Mouse (Mus musculus): ENCODE measurements around the gene Il10ra. TPM values are rescaled to one million over a fixed set of nuclear protein-coding genes. Genes with fewer than 3 reads are reported as not detected.

Il10ra gene
- total RNA-seq, 2 experiments from 2014 or later, result 0.87 to 0.90 TPM

DNA sequence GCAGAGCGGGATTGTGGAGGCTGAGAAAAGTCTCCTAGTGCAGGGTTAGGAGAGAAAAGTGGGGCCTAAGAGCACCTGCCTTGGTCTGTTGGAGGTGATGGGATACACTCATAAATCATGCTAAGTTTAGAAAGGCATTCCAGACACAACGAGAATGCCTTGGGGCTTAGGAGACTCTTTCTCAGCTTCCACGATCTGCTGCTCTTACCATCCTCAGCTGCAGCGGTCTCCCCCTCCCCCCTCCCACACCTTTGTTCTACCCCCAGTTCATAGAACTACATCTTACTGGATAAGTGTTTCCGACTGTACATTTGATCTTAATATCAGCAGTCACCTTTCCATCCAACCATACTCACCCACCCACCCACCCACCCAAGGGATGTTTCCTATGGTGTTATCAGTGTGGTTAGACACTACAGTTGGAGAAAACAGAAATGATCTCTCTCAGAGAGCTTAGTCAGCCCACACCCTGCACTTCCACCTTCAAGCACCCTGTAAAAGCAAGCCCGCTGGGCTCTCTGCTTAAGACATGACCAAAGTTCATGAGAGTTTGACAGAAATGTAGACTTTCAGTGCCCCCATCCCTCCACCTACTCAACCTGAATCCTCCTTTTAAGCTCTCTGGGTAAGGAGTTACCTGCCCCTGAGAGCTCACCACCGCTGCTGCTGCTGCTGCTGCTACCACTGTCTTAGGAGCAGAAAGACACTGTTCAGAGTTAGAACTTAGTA lies 61.8 kb downstream of the Il10ra start:
- DNase-seq, result no peak
- intact Hi-C loops (cut with DNase I), result no loop called here

DNA sequence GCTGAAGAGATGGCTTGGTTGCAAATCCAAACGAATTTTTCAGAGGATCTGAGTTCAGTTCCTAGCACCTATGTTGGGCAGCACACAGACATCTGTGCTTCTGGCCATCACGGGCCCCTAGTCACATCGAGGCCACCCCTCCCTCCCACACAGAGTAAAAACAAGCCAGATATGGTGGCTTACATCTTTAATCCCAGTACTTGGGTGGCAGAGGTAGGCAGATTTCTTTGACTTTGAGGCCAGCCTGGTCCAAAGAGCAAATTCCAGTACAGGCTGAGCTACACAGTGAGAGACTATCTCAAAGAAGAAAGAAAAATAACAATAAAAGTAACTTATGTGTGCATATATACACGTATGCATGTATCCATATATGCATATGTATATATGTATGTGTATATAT lies 62.8 kb downstream of the Il10ra start:
- intact Hi-C loops (cut with DNase I), result no loop called here
- DNase-seq, result no peak

DNA sequence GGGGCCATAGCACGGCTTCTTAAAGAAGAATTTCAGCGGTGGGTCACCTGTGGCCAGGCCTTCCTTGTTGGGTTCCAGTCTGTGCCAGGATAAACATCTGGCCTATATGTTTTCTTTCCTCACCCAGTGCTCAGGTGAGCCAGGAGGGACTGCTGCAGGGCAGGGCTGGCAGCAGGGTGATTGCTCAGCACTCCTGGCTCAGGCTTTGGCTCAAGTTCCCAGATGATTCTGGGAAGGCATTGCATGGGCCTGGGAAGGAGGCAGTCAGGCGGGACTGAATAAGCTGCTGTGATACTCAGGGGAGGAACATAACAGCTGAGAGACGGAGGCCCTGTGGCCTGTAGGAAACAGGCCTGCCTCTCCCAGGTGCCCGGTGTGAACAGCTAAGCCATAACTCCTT lies 63.8 kb downstream of the Il10ra start:
- no peak for DNase-seq
- intact Hi-C loops (cut with DNase I), result no loop called here

Small RNA genes within 50 kb of the gene (microRNA-seq; reads per million reads assigned to microRNA genes)
- gene Mir7086, result not detected

Other genes with a start within 250 kb of the Il10ra start
- gene Mpzl2, start 229.3 kb downstream of the Il10ra start, total RNA-seq (2021), result 1 to 10 TPM; 1.3 to 1.5 TPM
- gene Mpzl3, start 214.0 kb downstream of the Il10ra start, total RNA-seq (2021), result 1 to 10 TPM; 1.7 to 2.1 TPM
- gene Jaml, start 190.0 kb downstream of the Il10ra start, total RNA-seq (2021), result under 1 TPM in 1 of 2 experiments, not detected in 1; 0.18 TPM
- gene Scn2b, start 151.4 kb downstream of the Il10ra start, total RNA-seq (2021), result 10 to 100 TPM; 17.9 to 19.4 TPM
- under 1 TPM; 0.70 to 0.89 TPM for gene Scn4b, start 130.8 kb downstream of the Il10ra start, total RNA-seq (2021)
- not detected for gene BC049352, start 87.1 kb downstream of the Il10ra start, total RNA-seq (2021)
- not detected for gene Tmprss4, start 65.1 kb downstream of the Il10ra start, total RNA-seq (2021)
- gene Tmprss13, start 50.0 kb upstream of the Il10ra start, total RNA-seq (2021), result not detected
- gene Fxyd6, start 101.0 kb upstream of the Il10ra start, total RNA-seq (2021), result 100 to 1,000 TPM; 368 to 407 TPM
- gene Fxyd2, start 130.5 kb upstream of the Il10ra start, total RNA-seq (2021), result 1 to 10 TPM; 6.7 to 7.0 TPM
- gene Dscaml1, start 157.5 kb upstream of the Il10ra start, total RNA-seq (2021), result 10 to 100 TPM; 46.6 to 49.1 TPM

Measured in left cerebral cortex, postnatal 4 days (tissue).